Mouse (Mus musculus) activated CD4-positive, CD25-positive, alpha-beta regulatory T cell, adult 9 weeks (primary cell): ENCODE data around the gene Gm3233. TPM values are rescaled to one million over a fixed set of nuclear protein-coding genes. Genes with fewer than 3 reads are reported as not detected.

Source experiments
- polyA plus RNA-seq: library from polyadenylated mRNA; unstranded; fragments of 100-300 nt; shearing (Covaris generic); gene quantifications from one replicate; pipeline ENCODE4 v1.2.1, GENCODE M21; 2017

Gm3233 gene
- polyA plus RNA-seq: not detected

GRCm38 (mm10) chr10:77759582-77759981 is at the start of gene Gm3233:
TSS of gene Gm3233 (minus strand) at chr10:77759682.

GRCm38 (mm10) chr10:77798921-77799508 is 39.5 kb upstream of the Gm3233 start, which contains the start of gene Gm19668:
TSS of gene Gm19668 (minus strand) at chr10:77799133.

GRCm38 (mm10) chr10:77794976-77795375 is 35.5 kb upstream of the Gm3233 start, which contains the start of gene Gm9639:
TSS of gene Gm9639 (minus strand) at chr10:77795076.

GRCm38 (mm10) chr10:77787876-77788275 is 28.4 kb upstream of the Gm3233 start, which contains the start of gene Gm7137:
TSS of gene Gm7137 (minus strand) at chr10:77788200.

GRCm38 (mm10) chr10:77782442-77782841 is 23.0 kb upstream of the Gm3233 start, which contains the start of gene Gm3250:
TSS of gene Gm3250 (minus strand) at chr10:77782542.

GRCm38 (mm10) chr10:77776844-77777243 is 17.4 kb upstream of the Gm3233 start, which contains the start of gene Gm7138:
TSS of gene Gm7138 (minus strand) at chr10:77776944.

GRCm38 (mm10) chr10:77771225-77771624 is 11.7 kb upstream of the Gm3233 start, which contains the start of gene Gm3238:
TSS of gene Gm3238 (minus strand) at chr10:77771325.

GRCm38 (mm10) chr10:77751254-77751653 is 8.2 kb downstream of the Gm3233 start, which contains the start of gene Gm9736:
TSS of gene Gm9736 (minus strand) at chr10:77751354.

GRCm38 (mm10) chr10:77741924-77742688 is 17.4 kb downstream of the Gm3233 start, which contains the start of gene Gm18596:
TSS of gene Gm18596 (minus strand) at chr10:77742638.

GRCm38 (mm10) chr10:77726186-77726585 is 33.3 kb downstream of the Gm3233 start, which contains the start of gene Gm10100:
TSS of gene Gm10100 (plus strand) at chr10:77726486.

GRCm38 (mm10) chr10:77720299-77720698 is 39.2 kb downstream of the Gm3233 start, which contains the start of gene Krtap12-1:
TSS of gene Krtap12-1 (plus strand) at chr10:77720599.

GRCm38 (mm10) chr10:77715507-77715906 is 44.0 kb downstream of the Gm3233 start, which contains the start of gene Gm10142:
TSS of gene Gm10142 (plus strand) at chr10:77715807.

GRCm38 (mm10) chr10:77711157-77711556 is 48.3 kb downstream of the Gm3233 start, which contains the start of gene Gm10024:
TSS of gene Gm10024 (plus strand) at chr10:77711457.

Other genes with a start within 250 kb of the Gm3233 start
- 52.7 TPM for gene Fam207a, start 243.9 kb downstream of the Gm3233 start, polyA plus RNA-seq
- 631 TPM for gene Itgb2, start 229.4 kb downstream of the Gm3233 start, polyA plus RNA-seq
- gene Pttg1ip, start 178.0 kb downstream of the Gm3233 start, polyA plus RNA-seq: 108 TPM
- gene Sumo3, start 153.6 kb downstream of the Gm3233 start, polyA plus RNA-seq: 116 TPM
- gene Gm49325, start 153.5 kb downstream of the Gm3233 start, polyA plus RNA-seq: not detected
- 58.6 TPM for gene Ube2g2, start 137.4 kb downstream of the Gm3233 start, polyA plus RNA-seq
- 0.59 TPM for gene Tspear, start 73.1 kb downstream of the Gm3233 start, polyA plus RNA-seq
- not detected for gene Gm19402, start 68.9 kb downstream of the Gm3233 start, polyA plus RNA-seq
- not detected for gene Gm9508, start 62.4 kb downstream of the Gm3233 start, polyA plus RNA-seq
- not detected for gene Gm10272, start 53.1 kb downstream of the Gm3233 start, polyA plus RNA-seq
- not detected for gene Gm10024, start 48.2 kb downstream of the Gm3233 start, polyA plus RNA-seq
- not detected for gene Gm10142, start 43.9 kb downstream of the Gm3233 start, polyA plus RNA-seq
- not detected for gene Krtap12-1, start 39.1 kb downstream of the Gm3233 start, polyA plus RNA-seq
- gene Gm10100, start 33.2 kb downstream of the Gm3233 start, polyA plus RNA-seq: not detected
- gene Gm18596, start 17.0 kb downstream of the Gm3233 start, polyA plus RNA-seq: not detected
- not detected for gene Gm9736, start 8.3 kb downstream of the Gm3233 start, polyA plus RNA-seq
- not detected for gene Gm3238, start 11.6 kb upstream of the Gm3233 start, polyA plus RNA-seq
- not detected for gene Gm7138, start 17.3 kb upstream of the Gm3233 start, polyA plus RNA-seq
- not detected for gene Gm3250, start 22.9 kb upstream of the Gm3233 start, polyA plus RNA-seq
- not detected for gene Gm7137, start 28.5 kb upstream of the Gm3233 start, polyA plus RNA-seq
- not detected for gene Gm9639, start 35.4 kb upstream of the Gm3233 start, polyA plus RNA-seq
- gene Gm19668, start 39.5 kb upstream of the Gm3233 start, polyA plus RNA-seq: not detected
- gene Gm9507, start 52.2 kb upstream of the Gm3233 start, polyA plus RNA-seq: not detected
- not detected for gene Gm2696, start 55.0 kb upstream of the Gm3233 start, polyA plus RNA-seq
- gene Krtap10-4, start 67.4 kb upstream of the Gm3233 start, polyA plus RNA-seq: not detected
- gene Krtap10-10, start 76.3 kb upstream of the Gm3233 start, polyA plus RNA-seq: not detected
- not detected for gene Gm36176, start 87.1 kb upstream of the Gm3233 start, polyA plus RNA-seq
- not detected for gene Gm10318, start 93.2 kb upstream of the Gm3233 start, polyA plus RNA-seq
- not detected for gene Gm3285, start 102.3 kb upstream of the Gm3233 start, polyA plus RNA-seq
- not detected for gene Lrrc3, start 142.9 kb upstream of the Gm3233 start, polyA plus RNA-seq
- gene Trpm2, start 210.9 kb upstream of the Gm3233 start, polyA plus RNA-seq: 1.3 TPM
- 10.6 TPM for gene 1810043G02Rik, start 218.8 kb upstream of the Gm3233 start, polyA plus RNA-seq